Mouse (Mus musculus) activated CD4-positive, CD25-positive, alpha-beta regulatory T cell, adult 4 months (primary cell): ENCODE results near the gene AF067061. TPM values are rescaled to one million over a fixed set of nuclear protein-coding genes. Genes with fewer than 3 reads are reported as not detected.

Source experiments
- polyA plus RNA-seq, 2 experiments: library from polyadenylated mRNA; unstranded; fragments of 100-300 nt; shearing (Covaris generic); gene quantifications; one replicate each; pipeline ENCODE4 v1.2.1; 2017

AF067061 gene
- polyA plus RNA-seq, 2 experiments from 2014 or later = not detected

Other genes with a start within 250 kb of the AF067061 start
- not detected for gene Gm36079, start 236.1 kb upstream of the AF067061 start, polyA plus RNA-seq
- 1 to 10 TPM in 1 of 2 experiments, not detected in 1; 1.6 TPM for gene Gm21188, start 210.9 kb upstream of the AF067061 start, polyA plus RNA-seq
- gene Gm20767, start 122.9 kb upstream of the AF067061 start, polyA plus RNA-seq = not detected
- gene Gm21818, start 90.7 kb upstream of the AF067061 start, polyA plus RNA-seq = not detected
- gene Gm21762, start 47.2 kb upstream of the AF067061 start, polyA plus RNA-seq = not detected
- not detected for gene Gm21731, start 24.0 kb upstream of the AF067061 start, polyA plus RNA-seq
- gene BC147527, start 37.3 kb downstream of the AF067061 start, polyA plus RNA-seq = 10 to 100 TPM; 26.5 to 75.3 TPM
- gene Tcstv3, start 53.8 kb downstream of the AF067061 start, polyA plus RNA-seq = not detected